Mouse (Mus musculus) left cerebral cortex, adult 9 months (tissue): ENCODE results near the gene Acbd3.

ENCODE experiments used
- DNase-seq, 2 experiments: peaks; one replicate each; pipeline ENCODE4 v3.0.0; 2022; ENCODE audit warnings: low spot score in 2 of 2

Gene Acbd3

GRCm38 (mm10) chr1:180782906-180783579, 57.2 kb downstream of the Acbd3 start:
- no peak for DNase-seq

- DNase-seq: no peak
Measured at GRCm38 (mm10) chr1:180783580-180783928, 57.7 kb downstream of the Acbd3 start.

- no peak for DNase-seq
Measured at GRCm38 (mm10) chr1:180791821-180792480, 66.1 kb downstream of the Acbd3 start.

DNA sequence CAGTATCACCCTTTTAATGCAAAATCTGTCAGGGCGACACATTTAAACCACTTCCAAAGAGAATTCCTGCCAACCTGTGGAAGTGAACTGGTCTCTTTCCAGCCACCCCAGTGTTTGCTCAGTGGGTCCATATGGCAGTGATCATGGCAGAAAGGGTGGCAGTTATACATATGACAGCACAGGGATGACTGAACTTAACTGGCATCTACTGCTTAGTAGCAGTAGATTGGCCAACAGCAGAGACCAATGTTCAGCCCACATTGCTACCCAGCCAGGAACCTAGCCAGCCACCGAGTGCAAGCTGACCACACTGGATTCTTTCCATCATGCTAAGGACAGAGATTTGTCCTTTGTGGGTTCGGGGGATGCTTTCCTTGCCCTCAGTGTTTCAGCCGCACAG, 67.0 kb downstream of the Acbd3 start:
- DNase-seq: no peak

DNA sequence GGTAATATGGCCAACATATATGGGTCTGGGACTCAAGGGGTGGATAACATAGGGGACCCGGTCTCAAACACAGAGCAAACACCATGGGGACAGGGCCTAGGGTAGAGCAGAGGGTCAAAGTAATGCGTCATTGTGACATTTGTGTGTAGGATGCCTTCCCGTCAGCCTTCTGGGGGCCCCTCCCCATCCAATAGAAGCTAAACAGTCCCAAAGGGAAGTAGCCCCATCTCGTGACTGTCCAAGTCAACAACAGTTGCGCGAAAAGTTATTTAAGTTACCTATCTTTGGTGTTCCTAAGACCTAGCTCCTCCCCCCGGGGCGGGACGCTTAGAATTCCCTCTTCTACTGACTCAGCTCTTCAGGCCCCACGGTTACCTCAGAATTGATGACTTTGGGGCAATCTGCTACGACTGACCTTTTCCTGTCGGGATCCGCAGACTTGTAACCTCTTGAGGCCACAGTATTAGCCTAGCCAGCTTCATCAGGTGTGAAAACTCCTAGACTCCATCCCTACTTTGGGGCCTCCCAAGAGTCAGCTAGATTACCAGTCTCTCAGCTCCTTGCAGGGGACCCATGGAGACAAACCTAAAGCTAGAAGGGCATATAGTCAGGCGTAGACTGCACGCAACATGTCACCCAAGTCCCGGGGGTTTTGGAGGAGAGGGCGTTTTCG, 67.7 kb downstream of the Acbd3 start:
- no peak for DNase-seq

GRCm38 (mm10) chr1:180794170-180794569, 68.3 kb downstream of the Acbd3 start:
- no peak for DNase-seq

DNA sequence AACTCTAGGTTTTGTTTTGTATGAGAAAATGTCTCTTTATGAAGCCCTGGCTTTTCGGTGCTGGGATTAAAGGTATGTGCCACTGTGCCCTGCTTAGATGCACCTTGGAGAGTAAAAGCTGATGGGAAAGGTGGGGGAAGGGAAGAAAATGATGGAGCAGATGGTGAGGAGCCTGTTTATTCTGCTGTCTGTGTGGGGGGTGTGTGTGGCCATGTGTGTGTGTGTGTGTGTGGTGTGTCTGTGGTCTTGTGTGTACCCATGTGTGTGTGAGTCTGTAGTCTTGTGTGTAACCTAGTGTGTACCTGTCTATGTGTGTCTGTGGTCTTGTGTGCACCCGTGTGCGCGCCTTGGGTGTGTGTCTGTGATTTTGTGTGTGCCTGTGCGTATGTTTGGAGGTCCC, 72.8 kb downstream of the Acbd3 start:
- no peak for DNase-seq

DNA sequence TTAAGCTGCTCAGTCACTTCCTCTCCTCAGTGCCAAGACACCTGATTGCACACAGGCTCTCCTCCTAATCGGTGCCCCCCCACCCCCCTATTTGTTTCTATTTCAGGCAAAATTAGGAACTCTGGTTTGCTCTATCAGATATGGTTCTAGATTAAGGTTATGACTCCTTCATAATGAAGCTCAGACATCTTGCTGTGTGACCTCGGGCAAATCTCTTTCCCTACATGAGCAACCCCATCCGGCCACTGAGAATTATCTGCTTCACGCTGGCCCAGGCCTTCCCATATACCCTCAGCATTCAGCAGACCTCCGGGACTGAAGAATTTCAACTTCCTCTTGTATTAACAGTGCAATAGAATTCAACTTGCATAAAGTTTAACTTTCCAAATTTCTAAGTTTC, 73.4 kb downstream of the Acbd3 start:
- DNase-seq: no peak

DNA sequence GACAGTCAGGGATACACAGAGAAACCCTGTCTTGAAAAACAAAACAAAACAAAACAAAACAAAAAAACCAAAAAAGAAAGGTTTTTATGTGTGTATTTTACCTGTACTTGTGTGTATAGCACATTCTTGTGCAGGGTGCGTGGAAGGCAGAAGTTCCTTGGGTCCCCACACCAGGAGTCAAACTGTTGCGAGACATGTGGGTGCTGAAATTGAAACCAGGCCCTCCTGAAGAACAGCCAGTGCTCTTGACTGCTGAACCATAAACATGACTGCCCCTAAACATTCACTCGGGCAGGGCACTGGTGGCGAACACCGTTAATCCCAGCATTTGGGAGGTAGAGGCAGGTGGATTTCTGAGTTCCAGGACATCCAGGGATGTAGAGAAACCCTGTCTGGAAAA, 74.2 kb downstream of the Acbd3 start:
- DNase-seq: no peak

DNA sequence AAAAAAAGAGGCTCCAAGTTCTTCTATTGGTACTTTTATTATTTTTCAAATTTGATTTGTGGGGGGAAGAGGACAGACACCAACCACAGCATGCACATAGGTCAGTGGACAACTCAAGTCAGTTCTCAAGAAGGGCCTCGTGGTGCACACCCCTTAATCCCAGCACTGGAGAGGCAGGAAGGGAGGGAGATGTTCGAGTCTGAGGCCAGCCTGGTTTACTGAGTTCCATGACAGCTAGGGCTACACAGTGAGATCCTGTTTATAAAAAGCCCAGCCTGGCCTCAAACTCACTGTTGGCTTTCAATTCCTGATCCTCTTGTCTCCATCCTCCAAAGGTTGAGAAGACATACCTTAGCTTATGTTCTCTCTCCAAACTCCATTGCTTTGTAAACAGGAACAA, 75.0 kb downstream of the Acbd3 start:
- no peak for DNase-seq

GRCm38 (mm10) chr1:180801466-180801994, 75.7 kb downstream of the Acbd3 start:
- no peak for DNase-seq
